Mouse (Mus musculus) heart, postnatal 4 days (tissue): ENCODE data around the gene Ddx54. TPM values are rescaled to one million over a fixed set of nuclear protein-coding genes. Genes with fewer than 3 reads are reported as not detected.

ENCODE experiments used
- DNase-seq: peaks from one replicate; pipeline ENCODE4 v3.0.0; 2021
- total RNA-seq, 2 experiments: library from RNA; stranded (reverse); gene quantifications; 2 replicates each; pipeline ENCODE4 v1.2.3; 2021

Gene Ddx54
- total RNA-seq, 2 experiments from 2014 or later = 30.8 to 32.0 TPM

DNA sequence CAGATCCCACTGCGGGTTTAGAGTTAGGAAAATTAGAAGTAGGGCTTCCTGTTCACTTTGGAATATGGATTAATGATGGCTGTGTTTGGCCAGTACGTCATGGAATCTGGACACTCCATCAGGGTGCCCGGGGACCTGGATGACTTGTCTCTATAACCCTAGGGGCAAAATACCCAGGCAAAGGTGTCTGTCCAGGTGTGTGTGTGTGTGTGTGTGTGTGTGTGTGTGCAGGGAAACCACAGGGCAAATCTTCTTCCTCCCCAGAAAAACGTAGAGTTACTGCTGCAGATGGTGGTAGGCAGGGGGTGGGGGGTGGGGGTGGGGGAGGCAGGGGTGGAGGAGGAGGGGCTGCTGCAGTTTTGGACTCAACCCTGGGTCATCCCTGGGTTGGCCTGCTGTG is 34.8 kb downstream of the Ddx54 start:
- DNase-seq = no peak

DNA sequence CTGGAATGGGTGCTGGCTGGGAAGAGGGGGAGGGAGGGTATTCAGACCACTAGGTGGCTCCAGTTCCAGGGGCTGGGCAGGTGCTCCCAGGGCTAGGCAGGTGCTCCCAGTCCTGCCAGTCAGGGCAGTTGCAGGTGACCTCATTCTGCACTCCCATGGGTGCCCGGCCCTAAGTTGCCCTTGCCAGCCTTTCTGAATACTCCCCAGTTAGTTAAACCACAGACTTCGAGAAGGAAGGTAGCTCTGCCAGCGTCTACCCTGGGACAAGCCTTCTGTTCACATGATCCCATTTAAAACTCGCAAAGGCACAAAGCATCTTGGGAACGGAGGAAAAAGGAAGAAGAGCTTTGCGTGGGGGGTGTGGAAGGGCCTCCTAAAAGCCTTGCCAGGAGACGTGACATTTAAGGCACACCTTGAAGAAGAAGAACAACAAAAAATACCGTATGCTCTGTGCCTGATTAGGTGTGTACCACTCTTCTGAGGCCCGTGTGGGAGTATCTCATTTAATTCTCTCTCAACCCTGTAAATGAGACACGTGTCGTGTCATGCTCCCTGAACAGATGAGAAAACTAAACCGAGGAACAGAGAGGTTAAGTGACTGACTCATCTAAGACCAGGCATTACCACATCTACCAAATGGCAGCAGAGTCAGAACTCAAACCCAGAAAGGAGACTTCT is 35.4 kb downstream of the Ddx54 start:
- no peak for DNase-seq

- DNase-seq = peak; percentile 55
These were observed 36.2 kb downstream of the Ddx54 start, which contains the start of gene Rasal1 for GRCm38 (mm10) chr5:120648569-120649373. Gene Rasal1 (plus strand): TSS chr5:120648812.

GRCm38 (mm10) chr5:120649374-120649933 is 36.9 kb downstream of the Ddx54 start:
- DNase-seq = no peak

- no peak for DNase-seq
These were observed 37.4 kb downstream of the Ddx54 start for GRCm38 (mm10) chr5:120649938-120650337.

- DNase-seq = no peak
These were observed 38.7 kb downstream of the Ddx54 start for GRCm38 (mm10) chr5:120651230-120651629.

- no peak for DNase-seq
These were observed 40.6 kb downstream of the Ddx54 start for GRCm38 (mm10) chr5:120652915-120653701.

- DNase-seq = no peak
These were observed 41.3 kb downstream of the Ddx54 start for GRCm38 (mm10) chr5:120653873-120654272.

DNA sequence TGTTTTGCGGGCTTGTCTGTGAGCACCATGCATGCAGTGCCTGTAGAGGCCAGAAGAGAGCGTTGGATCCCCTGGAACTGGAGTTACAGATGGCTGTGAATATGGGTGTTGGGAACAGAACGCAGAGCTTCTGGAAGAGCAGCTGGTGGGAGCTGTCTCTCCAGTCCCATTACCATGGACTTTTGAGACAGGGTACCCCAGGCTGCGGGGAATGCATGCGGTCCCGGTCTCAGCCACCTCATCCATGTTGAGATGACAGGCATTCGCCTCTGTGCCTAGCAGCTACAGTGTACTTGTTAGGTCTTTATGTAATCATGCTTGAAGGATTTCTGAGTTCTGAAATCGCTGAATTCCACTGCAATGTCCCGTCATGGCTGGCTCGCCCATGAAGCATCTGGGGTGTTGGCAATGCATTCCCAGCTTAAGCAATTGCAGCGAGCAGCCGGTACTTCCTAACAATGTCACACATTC is 43.8 kb downstream of the Ddx54 start:
- DNase-seq = no peak

GRCm38 (mm10) chr5:120660816-120661215 is 48.3 kb downstream of the Ddx54 start:
- DNase-seq = no peak

- DNase-seq = no peak
These were observed 52.3 kb downstream of the Ddx54 start for GRCm38 (mm10) chr5:120664888-120665287.

GRCm38 (mm10) chr5:120668761-120669160 is 56.2 kb downstream of the Ddx54 start:
- no peak for DNase-seq

GRCm38 (mm10) chr5:120670132-120670531 is 57.6 kb downstream of the Ddx54 start:
- no peak for DNase-seq

DNA sequence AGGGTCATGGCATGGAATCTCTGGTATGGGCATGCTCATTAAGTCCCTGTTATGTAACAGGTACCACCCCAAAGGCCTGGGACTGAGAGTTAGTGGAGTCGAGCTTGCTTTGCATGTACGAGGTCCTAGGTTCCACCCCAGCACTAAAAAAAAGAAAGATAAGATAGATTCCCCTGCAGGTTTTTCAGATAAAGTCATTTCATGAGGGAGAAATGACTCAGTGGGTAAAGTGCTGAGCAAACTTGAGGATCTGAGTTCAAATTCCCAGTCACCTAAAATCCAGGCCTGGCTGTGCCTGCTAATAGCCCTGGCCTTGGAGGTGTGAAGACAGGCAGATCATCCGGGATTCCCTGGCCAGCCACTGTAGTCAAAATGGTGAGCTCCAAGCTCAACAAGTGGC is 59.3 kb downstream of the Ddx54 start:
- DNase-seq = no peak

DNA sequence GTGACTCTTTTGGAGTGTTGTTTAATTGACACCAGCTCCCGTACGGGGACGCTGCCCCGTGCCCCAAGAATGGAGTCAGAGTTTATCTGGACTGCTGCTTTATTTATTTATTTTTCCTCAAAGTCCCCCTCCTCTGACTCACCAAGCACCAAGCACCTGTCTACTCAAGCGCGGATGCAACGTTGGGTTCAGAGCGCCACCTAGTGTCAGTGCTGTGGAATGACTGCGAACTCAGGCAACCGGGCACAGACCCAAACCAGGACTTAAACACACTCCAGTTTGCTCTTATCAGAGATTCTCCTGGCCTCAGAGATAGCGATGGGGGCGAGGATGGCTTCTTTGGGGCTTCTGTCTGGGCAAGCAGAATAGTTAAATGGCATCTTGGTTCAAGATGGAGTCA is 61.1 kb downstream of the Ddx54 start:
- DNase-seq = peak; percentile 77

- no peak for DNase-seq
These were observed 61.9 kb downstream of the Ddx54 start for GRCm38 (mm10) chr5:120674229-120675145.

DNA sequence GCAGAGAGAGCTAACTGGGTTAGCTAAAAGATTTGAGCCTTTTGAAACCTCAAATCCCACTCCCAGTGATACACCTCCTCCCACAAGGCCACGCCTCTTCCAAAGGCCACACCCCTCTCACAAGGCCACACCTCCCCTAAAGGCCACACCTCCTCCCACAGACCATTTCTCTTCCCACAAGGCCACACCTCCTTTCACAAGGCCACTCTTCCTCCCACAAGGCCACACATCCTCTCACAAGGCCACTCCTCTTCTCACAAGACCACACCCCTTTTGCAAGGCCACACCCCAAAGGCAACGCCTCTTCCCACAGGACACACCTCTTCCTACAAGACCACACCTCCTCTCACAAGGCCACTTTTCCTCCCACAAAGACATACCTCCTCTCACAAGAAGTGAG is 65.0 kb downstream of the Ddx54 start:
- no peak for DNase-seq
